Mouse (Mus musculus): Measurements from ENCODE around the gene Ntm. TPM values are rescaled to one million over a fixed set of nuclear protein-coding genes. Genes with fewer than 3 reads are reported as not detected.
A peak's percentile ranks its signal among the peaks of the same experiment; 100 is the strongest.

Ntm gene
- polyA plus RNA-seq (2012; ENCODE audit: insufficient read depth, insufficient read length, missing spikeins), result 0.48 and 0.50 TPM in 2 replicates

GRCm38 (mm10) chr9:29962978-29963377 lies at the start of gene Ntm:
Ntm (minus strand) TSS chr9:29963141.
- peak within 1 kb of the TSS; percentile 31 for H3K4me3 ChIP-seq (ENCODE audit: insufficient read depth, low read depth, low read length)
- H3K27ac ChIP-seq (replicated peaks; ENCODE audit: low read depth, low read length), result no peak within 1 kb of the TSS
- no peaks in the 10 kb centered on the region for H3K4me1 ChIP-seq (ENCODE audit: control insufficient read depth, insufficient read depth, insufficient read length, low read length)

DNA sequence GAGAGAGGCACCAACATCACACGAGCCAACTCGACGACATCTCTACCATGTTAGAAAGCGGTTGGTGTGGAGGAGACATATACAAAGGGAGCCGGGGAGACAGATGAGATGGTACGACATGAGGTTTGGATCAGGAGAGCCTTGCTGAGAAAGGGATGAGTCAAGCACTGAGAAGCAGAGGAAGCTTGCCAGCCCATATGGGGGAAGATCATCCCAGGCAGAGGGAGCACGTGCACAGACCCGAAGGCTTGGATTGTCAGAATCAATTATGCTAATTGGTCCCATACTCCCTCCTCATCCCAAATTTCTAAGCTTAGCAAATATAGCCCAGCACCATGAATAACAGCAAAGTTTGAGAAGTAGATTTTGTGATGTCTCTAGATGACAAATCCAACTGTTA lies 42.8 kb upstream of the Ntm start:
- Histone ChIP-seq H3K4me1 (ENCODE audit: control insufficient read depth, insufficient read depth, insufficient read length, low read length) (no peaks in the 10 kb centered on the region), H3K27ac (replicated peaks; ENCODE audit: low read depth, low read length) (no peak overlapping the region), H3K4me3 (ENCODE audit: insufficient read depth, low read depth, low read length) (no peak overlapping the region)

- Histone ChIP-seq H3K4me3 (ENCODE audit: insufficient read depth, low read depth, low read length) (no peak overlapping the region), H3K4me1 (ENCODE audit: control insufficient read depth, insufficient read depth, insufficient read length, low read length) (no peaks in the 10 kb centered on the region)
Measured at GRCm38 (mm10) chr9:30003612-30004011, 40.7 kb upstream of the Ntm start.

GRCm38 (mm10) chr9:29981177-29981915 lies 18.4 kb upstream of the Ntm start:
- Histone ChIP-seq H3K4me1 (ENCODE audit: control insufficient read depth, insufficient read depth, insufficient read length, low read length) (no peaks in the 10 kb centered on the region), H3K4me3 (ENCODE audit: insufficient read depth, low read depth, low read length) (no peak overlapping the region), H3K27ac (replicated peaks; ENCODE audit: low read depth, low read length) (no peak overlapping the region)

More at GRCm38 (mm10) chr9:30003612-30004011, 40.7 kb upstream of the Ntm start:
- H3K27ac ChIP-seq (replicated peaks; ENCODE audit: low read depth, low read length), result no peak overlapping the region

DNA sequence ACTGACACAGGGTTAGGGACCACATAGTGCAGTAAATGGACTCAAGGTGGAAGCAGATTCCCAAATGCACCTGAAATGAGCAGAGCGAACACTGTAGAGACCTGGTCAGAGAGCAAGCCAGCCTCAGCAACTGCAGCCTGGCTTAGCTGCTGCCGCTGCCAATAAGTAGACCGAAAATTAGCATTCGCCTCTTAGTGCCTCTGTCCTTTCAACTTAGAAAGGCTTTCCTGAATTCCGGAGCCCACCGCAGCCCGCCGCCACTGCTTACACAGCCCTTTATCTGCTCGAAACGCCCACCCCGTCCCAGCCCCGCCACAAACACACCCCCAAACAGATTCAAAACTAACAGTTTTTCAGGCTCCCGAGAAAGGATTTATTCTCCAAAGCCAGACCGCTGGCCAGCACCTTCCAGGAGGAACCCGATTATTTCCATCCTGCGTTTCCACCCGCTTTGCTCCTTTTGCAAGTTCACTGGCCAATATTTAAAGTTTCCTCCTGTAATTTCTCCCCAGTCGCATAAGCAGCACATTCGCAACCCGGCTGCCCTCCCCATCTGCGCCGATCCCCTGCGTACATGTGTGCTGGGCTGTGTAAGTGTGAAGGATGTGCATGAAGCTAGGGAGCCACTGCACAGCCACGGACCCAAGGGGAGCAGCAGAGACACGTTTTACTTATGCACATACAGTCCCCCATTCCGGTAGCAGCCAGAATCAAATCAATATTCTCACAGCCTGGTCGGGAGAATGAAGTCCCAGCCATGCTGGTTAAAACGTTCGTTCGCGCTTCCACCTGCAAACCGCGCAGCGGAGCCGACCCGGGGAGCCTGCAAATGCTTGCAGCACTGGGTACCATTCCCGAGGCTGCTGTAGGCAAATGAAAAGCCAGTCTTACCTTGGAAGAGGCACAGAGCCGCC lies 730 bp downstream of the Ntm start:
- Histone ChIP-seq H3K27ac (replicated peaks; ENCODE audit: low read depth, low read length) (no peak overlapping the region), H3K4me1 (ENCODE audit: control insufficient read depth, insufficient read depth, insufficient read length, low read length) (no peaks in the 10 kb centered on the region), H3K4me3 (ENCODE audit: insufficient read depth, low read depth, low read length) (peak overlapping the region; percentile 31)

GRCm38 (mm10) chr9:29961512-29961911 lies 1.4 kb downstream of the Ntm start:
- no peak overlapping the region for H3K4me3 ChIP-seq (ENCODE audit: insufficient read depth, low read depth, low read length)
- H3K27ac ChIP-seq (replicated peaks; ENCODE audit: low read depth, low read length), result no peak overlapping the region
- H3K4me1 ChIP-seq (ENCODE audit: control insufficient read depth, insufficient read depth, insufficient read length, low read length), result no peaks in the 10 kb centered on the region

GRCm38 (mm10) chr9:29960741-29961140 lies 2.2 kb downstream of the Ntm start:
- Histone ChIP-seq H3K4me3 (ENCODE audit: insufficient read depth, low read depth, low read length) (no peak overlapping the region), H3K27ac (replicated peaks; ENCODE audit: low read depth, low read length) (no peak overlapping the region), H3K4me1 (ENCODE audit: control insufficient read depth, insufficient read depth, insufficient read length, low read length) (no peaks in the 10 kb centered on the region)

DNA sequence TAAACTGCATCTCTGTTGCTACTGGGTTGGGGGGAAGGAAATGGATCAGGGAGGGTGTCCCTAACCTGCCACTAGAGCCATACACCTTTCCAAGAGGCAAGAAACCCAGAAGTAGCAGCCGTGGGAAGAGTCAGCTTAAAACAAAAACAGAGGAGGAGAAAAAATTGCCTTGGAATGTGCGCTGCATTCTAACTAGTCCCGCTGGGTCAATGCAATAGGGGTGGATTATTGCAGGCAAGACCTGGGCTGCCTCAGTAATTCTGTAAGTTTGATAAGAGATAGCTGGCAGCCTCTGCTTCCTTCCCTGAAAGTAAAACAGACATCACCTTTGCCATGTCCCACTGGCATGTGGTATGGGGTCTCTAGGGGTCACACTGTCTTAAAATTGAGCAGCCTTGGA lies 2.7 kb downstream of the Ntm start:
- no peak overlapping the region for H3K4me3 ChIP-seq (ENCODE audit: insufficient read depth, low read depth, low read length)
- no peak overlapping the region for H3K27ac ChIP-seq (replicated peaks; ENCODE audit: low read depth, low read length)
- H3K4me1 ChIP-seq (ENCODE audit: control insufficient read depth, insufficient read depth, insufficient read length, low read length), result no peaks in the 10 kb centered on the region

DNA sequence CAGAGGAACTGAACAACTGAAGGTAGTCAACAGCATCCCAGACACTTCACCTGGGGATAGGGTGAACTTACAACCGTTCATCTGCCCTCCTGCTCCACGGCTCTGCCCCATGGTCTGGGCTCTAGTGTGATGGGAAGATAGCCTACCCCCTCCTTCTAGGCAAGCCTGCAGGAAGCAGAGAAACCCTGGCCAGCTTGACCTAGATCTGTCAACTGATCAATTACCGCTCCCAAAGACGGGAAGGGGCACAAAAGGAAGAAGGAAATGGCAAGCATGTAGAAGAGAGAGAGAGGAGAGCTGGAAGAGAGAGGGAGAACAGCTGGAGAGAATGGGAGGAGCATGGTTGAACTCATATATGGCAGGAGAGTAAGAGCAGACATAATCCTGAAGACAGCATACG lies 6.0 kb downstream of the Ntm start:
- no peak overlapping the region for H3K27ac ChIP-seq (replicated peaks; ENCODE audit: low read depth, low read length)
- H3K4me3 ChIP-seq (ENCODE audit: insufficient read depth, low read depth, low read length), result no peak overlapping the region
- H3K4me1 ChIP-seq (ENCODE audit: control insufficient read depth, insufficient read depth, insufficient read length, low read length), result no peaks in the 10 kb centered on the region

- no peaks in the 10 kb centered on the region for H3K4me1 ChIP-seq (ENCODE audit: control insufficient read depth, insufficient read depth, insufficient read length, low read length)
- H3K4me3 ChIP-seq (ENCODE audit: insufficient read depth, low read depth, low read length), result no peak overlapping the region
- H3K27ac ChIP-seq (replicated peaks; ENCODE audit: low read depth, low read length), result no peak overlapping the region
Measured at GRCm38 (mm10) chr9:29954031-29954430, 8.9 kb downstream of the Ntm start.

DNA sequence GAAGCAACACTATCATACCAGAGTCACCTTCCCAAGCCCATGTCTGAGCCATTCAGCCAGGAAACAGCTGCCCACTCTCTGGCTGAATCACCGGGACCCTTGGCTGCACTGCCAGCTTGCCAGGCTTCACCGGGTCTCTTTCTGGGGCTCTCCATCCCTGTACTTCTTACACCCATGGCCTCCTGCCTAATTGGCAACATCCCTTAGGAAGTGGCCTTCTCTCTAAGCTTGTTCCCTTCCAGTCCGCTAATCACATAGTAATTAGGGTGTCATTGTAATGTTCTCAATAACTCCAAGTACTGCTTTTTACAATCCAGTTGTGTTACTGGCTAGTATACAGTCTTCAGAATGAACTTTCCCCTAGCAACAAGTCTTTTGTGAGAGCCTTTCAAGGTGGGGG lies 13.9 kb downstream of the Ntm start:
- Histone ChIP-seq H3K27ac (replicated peaks; ENCODE audit: low read depth, low read length) (no peak overlapping the region), H3K4me3 (ENCODE audit: insufficient read depth, low read depth, low read length) (no peak overlapping the region), H3K4me1 (ENCODE audit: control insufficient read depth, insufficient read depth, insufficient read length, low read length) (no peaks in the 10 kb centered on the region)

DNA sequence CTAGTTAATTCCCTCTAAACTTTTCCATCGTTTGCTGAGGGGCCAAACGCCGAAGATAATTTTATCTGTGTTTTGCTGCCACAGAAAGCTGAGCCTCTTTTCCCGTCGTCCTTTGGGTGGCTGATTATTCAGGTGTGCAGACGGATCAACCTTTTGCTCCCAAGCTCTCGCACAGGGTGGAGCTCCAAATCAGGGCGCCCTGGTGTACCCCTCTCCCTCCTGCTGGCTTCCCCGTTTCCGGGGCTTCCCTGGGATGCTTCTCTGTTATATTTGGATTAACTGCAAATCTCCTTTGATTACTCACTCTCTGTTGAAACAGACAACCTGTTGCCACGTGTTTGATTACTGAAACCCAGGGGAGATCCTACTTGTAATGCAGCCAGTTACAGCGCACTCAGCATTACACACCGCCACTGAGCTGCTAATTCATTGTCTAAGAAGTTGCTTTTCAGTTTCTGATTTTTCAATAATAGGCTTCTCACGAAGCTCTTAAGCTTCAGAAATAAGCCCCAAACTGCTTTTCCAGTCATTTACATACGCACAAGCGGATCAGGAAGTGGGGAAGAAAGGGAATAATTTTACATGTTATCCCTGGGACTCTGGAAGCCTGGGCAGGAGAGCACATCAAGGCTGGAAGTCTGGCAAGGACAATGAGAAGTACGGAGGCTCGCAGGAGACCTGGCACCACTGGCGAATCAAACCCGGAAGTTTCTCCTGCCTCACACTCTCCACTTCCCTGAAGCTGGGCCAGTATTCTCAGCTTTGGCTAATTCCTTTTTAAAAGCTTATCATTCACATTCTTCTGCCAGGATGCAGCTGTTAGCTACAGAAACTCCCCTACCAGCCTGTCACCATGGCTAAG lies 19.5 kb downstream of the Ntm start:
- Histone ChIP-seq H3K4me1 (ENCODE audit: control insufficient read depth, insufficient read depth, insufficient read length, low read length) (no peaks in the 10 kb centered on the region), H3K4me3 (ENCODE audit: insufficient read depth, low read depth, low read length) (no peak overlapping the region), H3K27ac (replicated peaks; ENCODE audit: low read depth, low read length) (no peak overlapping the region)

DNA sequence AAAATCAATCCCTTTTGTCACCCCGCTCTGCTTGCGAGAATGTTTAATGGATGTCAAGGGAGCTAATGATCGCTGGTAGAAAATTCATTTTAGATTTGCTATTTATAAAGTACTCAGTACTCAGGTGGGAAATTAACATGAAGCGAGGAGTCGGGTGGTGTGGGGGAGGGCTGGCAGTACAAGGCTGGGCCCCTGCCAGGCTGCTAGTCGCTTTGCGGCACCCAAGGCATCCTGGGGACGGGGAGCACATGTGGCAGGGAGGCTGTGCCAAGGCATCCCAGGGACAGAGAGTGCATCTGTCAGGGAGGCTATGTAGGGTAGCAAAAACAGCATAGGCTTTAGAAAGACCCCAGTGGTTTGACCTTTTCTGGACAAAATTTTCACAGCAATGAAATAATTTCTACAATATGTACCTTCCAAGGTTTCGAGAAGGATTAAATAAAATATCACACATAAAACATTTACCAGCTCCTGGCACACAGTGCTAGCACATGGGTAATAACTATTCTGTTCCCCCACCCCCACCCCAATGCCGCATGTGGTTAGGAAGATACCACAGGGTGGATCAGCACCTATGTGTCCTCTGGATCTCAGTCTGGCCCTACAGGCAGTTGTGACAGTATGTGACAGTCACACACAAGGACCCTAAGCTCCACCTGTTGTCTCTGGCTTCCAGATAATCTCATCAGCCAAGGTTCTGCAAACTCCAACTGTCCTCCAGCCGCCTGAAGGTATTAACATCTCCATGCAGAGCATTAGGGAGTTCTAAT lies 20.6 kb downstream of the Ntm start:
- Histone ChIP-seq H3K27ac (replicated peaks; ENCODE audit: low read depth, low read length) (no peak overlapping the region), H3K4me3 (ENCODE audit: insufficient read depth, low read depth, low read length) (no peak overlapping the region), H3K4me1 (ENCODE audit: control insufficient read depth, insufficient read depth, insufficient read length, low read length) (no peaks in the 10 kb centered on the region)

GRCm38 (mm10) chr9:29939517-29940034 lies 23.4 kb downstream of the Ntm start:
- no peak overlapping the region for H3K4me3 ChIP-seq (ENCODE audit: insufficient read depth, low read depth, low read length)
- no peak overlapping the region for H3K27ac ChIP-seq (replicated peaks; ENCODE audit: low read depth, low read length)
- no peaks in the 10 kb centered on the region for H3K4me1 ChIP-seq (ENCODE audit: control insufficient read depth, insufficient read depth, insufficient read length, low read length)
